Mouse (Mus musculus) testis, adult 2 months (tissue): Measurements from ENCODE around the gene Wtip. TPM values are rescaled to one million over a fixed set of nuclear protein-coding genes. Genes with fewer than 3 reads are reported as not detected.
"Not testable (repeated sequence)": the region's sequence is repeated elsewhere in the genome, so short reads cannot be mapped to it uniquely, and the experiment has no call there.

Experiments
- H3K27ac ChIP-seq: fragments of 200-500 bp; 2 replicates; pipeline ENCODE4 v1.5.1; 2012; ENCODE audit warnings: low read depth, low read length; ENCODE audit not compliant: control insufficient read depth, insufficient read depth
- H3K27me3 ChIP-seq: fragments of 200-500 bp; 2 replicates; pipeline ENCODE4 v1.6.1; 2012; ENCODE audit warnings: mild to moderate bottlenecking, low read length, moderate library complexity; ENCODE audit not compliant: control insufficient read depth, insufficient read depth
- H3K36me3 ChIP-seq: fragments of 200-500 bp; 2 replicates; pipeline ENCODE4 v1.6.1; 2012; ENCODE audit warnings: mild to moderate bottlenecking, low read length; ENCODE audit not compliant: control insufficient read depth, insufficient read depth
- H3K4me1 ChIP-seq: fragments of 200-500 bp; 2 replicates; pipeline ENCODE4 v1.6.1; 2012; ENCODE audit warnings: low read length; ENCODE audit not compliant: control insufficient read depth, insufficient read depth
- H3K4me3 ChIP-seq: fragments of 200-500 bp; 2 replicates; pipeline ENCODE4 v1.5.1; 2012; ENCODE audit warnings: low read depth, mild to moderate bottlenecking, low read length, moderate library complexity, mixed read lengths; ENCODE audit not compliant: control insufficient read depth
- CTCF ChIP-seq: fragments of 200-500 bp; IDR thresholded peaks from 2 replicates; pipeline ENCODE4 v1.5.1; 2012; ENCODE audit warnings: low read depth, mild to moderate bottlenecking, inconsistent platforms, low read length, moderate library complexity; ENCODE audit not compliant: control insufficient read depth, insufficient read depth, insufficient replicate concordance
- POLR2A ChIP-seq: fragments of 200-500 bp; IDR thresholded peaks from 2 replicates; pipeline ENCODE4 v1.6.1; 2012; ENCODE audit warnings: low read depth, mild to moderate bottlenecking, inconsistent platforms, low read length, moderate library complexity; ENCODE audit not compliant: control insufficient read depth
- polyA plus RNA-seq: library from polyadenylated mRNA; depleted of rRNA; stranded (reverse); fragments of >200 nt; gene quantifications from 2 replicates; pipeline ENCODE4 v1.2.3, GENCODE M21; 2012; rRNA removed

The Wtip gene
- 10.6 and 12.1 TPM in 2 replicates for polyA plus RNA-seq

DNA sequence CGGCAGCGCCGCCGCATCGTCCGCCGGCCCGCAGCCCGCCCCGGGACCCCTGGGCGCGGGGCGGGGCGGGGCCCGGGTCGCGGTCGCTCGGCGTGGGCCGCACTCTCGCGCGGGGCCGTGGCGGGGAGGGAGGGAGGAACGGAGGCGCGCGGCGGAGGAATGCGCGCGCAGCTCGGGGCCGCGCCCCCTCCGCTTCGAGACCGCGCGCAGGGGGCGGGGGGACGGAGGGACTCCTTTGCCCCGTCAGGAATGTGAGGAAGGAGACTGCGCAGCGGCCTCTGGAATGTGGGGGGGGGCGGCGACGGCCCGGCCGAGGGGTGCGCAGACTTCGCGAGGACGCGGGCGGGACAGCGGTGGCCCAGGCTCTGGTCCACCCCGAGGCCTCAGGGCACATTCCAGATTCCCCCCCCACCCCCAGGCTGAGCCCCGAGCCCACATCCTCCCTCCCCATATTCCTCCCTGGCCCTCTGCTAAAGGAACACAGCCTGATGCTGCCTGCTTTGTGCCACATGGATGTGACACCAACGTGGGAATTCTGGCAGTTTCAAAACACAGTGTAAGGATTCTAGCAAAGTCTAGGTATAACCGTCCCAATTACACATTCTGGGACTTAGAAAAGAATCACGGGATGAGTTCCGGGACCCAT lies at the start of gene Wtip:
Wtip (minus strand) TSS at position 152 of the 646 bp plus-strand sequence.
- Histone ChIP-seq H3K27me3 (no peaks in the 10 kb centered on the region), H3K4me3 (peak within 1 kb of the TSS; percentile 89), H3K4me1 (peaks cover 8% of the 10 kb centered on the region), H3K27ac (peak within 1 kb of the TSS; percentile 78), H3K36me3 (no peaks in the 10 kb centered on the region)
- TF ChIP-seq POLR2A (no peak), CTCF (no peak)

GRCm38 (mm10) chr7:34176241-34176640 lies 43.2 kb upstream of the Wtip start:
- not testable (repeated sequence) for H3K4me1 ChIP-seq, H3K27ac ChIP-seq, H3K27me3 ChIP-seq, H3K36me3 ChIP-seq, H3K4me3 ChIP-seq

GRCm38 (mm10) chr7:34172251-34172650 lies 39.2 kb upstream of the Wtip start:
- Histone ChIP-seq H3K4me3 (no peak overlapping the region), H3K27me3 (no peaks in the 10 kb centered on the region), H3K4me1 (no peaks in the 10 kb centered on the region; the same call in 1 of the 2 replicates), H3K27ac (no peak overlapping the region), H3K36me3 (no peaks in the 10 kb centered on the region)
- no peak for TF ChIP-seq POLR2A
- no peak for TF ChIP-seq CTCF

- H3K27ac ChIP-seq = no peak within 1 kb of the TSS
- peak within 1 kb of the TSS; percentile 98 for H3K4me3 ChIP-seq
- TF ChIP-seq POLR2A = no peak
- no peak for TF ChIP-seq CTCF
- H3K4me1 ChIP-seq = no peaks in the 10 kb centered on the region; the same call in 1 of the 2 replicates
- H3K36me3 ChIP-seq = no peaks in the 10 kb centered on the region
- no peaks in the 10 kb centered on the region for H3K27me3 ChIP-seq
These were observed 36.4 kb upstream of the Wtip start, which contains the start of gene Uba2 for GRCm38 (mm10) chr7:34169454-34169853. Gene Uba2, minus strand, starts transcription at chr7:34169599.

GRCm38 (mm10) chr7:34168470-34169251 lies 35.6 kb upstream of the Wtip start:
- Histone ChIP-seq H3K4me3 (peak overlapping the region; percentile 98), H3K4me1 (no peaks in the 10 kb centered on the region; the same call in 1 of the 2 replicates), H3K27ac (peak overlapping the region; percentile 96), H3K27me3 (no peaks in the 10 kb centered on the region), H3K36me3 (no peaks in the 10 kb centered on the region)
- peak; percentile 98 for TF ChIP-seq POLR2A
- no peak for TF ChIP-seq CTCF

DNA sequence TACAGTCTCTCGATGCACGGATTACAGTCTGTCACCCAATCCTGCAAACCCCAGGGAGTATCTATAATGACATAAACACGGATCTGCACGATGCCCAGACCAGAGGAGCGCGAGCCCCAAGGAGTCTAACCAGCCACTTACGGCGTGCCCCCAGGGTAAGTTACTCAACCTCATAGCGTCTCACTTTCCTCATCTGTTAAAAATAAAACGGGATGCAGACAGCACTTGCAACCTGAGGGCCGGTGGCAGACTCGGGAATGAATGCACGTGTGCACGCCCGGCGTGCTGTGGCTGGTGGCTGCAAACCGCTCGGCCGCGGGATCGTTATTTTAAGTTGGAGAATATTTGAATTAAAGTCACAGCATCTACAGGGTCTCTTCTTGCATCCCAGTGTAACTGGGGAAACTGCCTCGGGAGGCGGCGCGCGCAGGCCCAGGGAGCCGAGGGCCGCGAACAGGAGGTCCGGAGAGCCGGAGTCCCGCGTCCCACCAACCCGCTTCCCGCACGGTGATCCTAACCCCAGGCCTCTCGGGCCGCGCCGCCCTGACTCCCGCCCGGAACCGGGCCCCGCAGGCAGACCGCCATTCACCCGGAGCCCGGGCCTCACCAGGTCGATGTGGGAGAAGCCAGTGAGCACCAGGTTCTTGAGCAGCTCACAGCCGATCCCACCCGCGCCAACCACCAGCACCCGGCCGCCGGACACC lies 34.9 kb upstream of the Wtip start:
- Histone ChIP-seq H3K4me1 (no peaks in the 10 kb centered on the region; the same call in 1 of the 2 replicates), H3K27me3 (no peaks in the 10 kb centered on the region), H3K36me3 (no peaks in the 10 kb centered on the region; the same call in 1 of the 2 replicates), H3K27ac (peak overlapping the region; percentile 96), H3K4me3 (peak overlapping the region; percentile 98)
- TF ChIP-seq CTCF (no peak), POLR2A (no peak)

DNA sequence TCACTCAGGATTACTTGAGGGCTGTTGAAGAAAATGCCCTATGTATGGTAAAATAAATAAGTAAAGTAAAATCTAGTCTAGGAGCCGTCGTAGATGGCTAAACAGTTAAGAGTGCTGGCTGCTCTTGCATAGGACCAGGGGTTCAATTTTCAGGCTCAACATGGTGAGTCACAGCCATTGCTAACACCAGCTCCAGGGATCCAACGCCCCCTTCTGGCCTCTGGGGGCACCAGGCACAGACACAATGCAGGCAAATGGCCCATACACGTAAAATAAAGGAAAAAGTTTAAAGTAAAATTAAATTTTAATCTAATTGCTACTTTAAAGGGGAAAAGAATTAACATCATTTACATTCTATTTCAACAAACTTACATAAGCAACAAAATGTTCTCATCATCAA lies 33.8 kb upstream of the Wtip start:
- TF ChIP-seq POLR2A (no peak), CTCF (no peak)

More for the DNA sequence above, 33.8 kb upstream of the Wtip start:
- H3K27me3 ChIP-seq = no peaks in the 10 kb centered on the region
- H3K4me1 ChIP-seq = no peaks in the 10 kb centered on the region; the same call in 1 of the 2 replicates
- no peak overlapping the region for H3K27ac ChIP-seq
- no peak overlapping the region for H3K4me3 ChIP-seq
- H3K36me3 ChIP-seq = no peaks in the 10 kb centered on the region; the same call in 1 of the 2 replicates
